Mouse (Mus musculus) spleen, adult 2 months (tissue): Measurements from ENCODE around the gene Atp6ap1l. TPM values are rescaled to one million over a fixed set of nuclear protein-coding genes. Genes with fewer than 3 reads are reported as not detected.
A peak's percentile ranks its signal among the peaks of the same experiment; 100 is the strongest.

Experiments used
- DNase-seq, 2 experiments: peaks; one replicate each; pipeline versions ENCODE4 v3.0.0 to v3.0.0-alpha.2; 2012 to 2021; ENCODE audit warnings: low spot score in 2 of 2, low read depth in 1 of 2
- H3K27ac ChIP-seq: fragments of 200-500 bp; 2 replicates; pipeline ENCODE4 v1.5.1; 2012; ENCODE audit warnings: low read length, inconsistent platforms; ENCODE audit not compliant: insufficient read depth
- H3K27me3 ChIP-seq: fragments of 200-500 bp; 2 replicates; pipeline ENCODE4 v1.6.1; 2012; ENCODE audit warnings: mild to moderate bottlenecking, moderate library complexity, low read length, inconsistent platforms; ENCODE audit not compliant: control insufficient read depth, insufficient read depth
- H3K36me3 ChIP-seq: fragments of 200-500 bp; 2 replicates; pipeline ENCODE4 v1.6.1; 2012; ENCODE audit warnings: mild to moderate bottlenecking, low read length, inconsistent platforms; ENCODE audit not compliant: control insufficient read depth, insufficient read depth
- H3K4me1 ChIP-seq: fragments of 200-500 bp; 2 replicates; pipeline ENCODE4 v1.6.1; 2011; ENCODE audit warnings: inconsistent platforms; ENCODE audit not compliant: control insufficient read depth, insufficient read depth, insufficient read length
- H3K4me3 ChIP-seq: fragments of 200-500 bp; 2 replicates; pipeline ENCODE4 v1.5.1; 2011; ENCODE audit warnings: mild to moderate bottlenecking, inconsistent platforms; ENCODE audit not compliant: insufficient read depth, insufficient read length; ENCODE audit errors: extremely low read depth
- CTCF ChIP-seq: fragments of 200-500 bp; IDR thresholded peaks from 2 replicates; pipeline ENCODE4 v1.5.1; 2011; ENCODE audit warnings: mild to moderate bottlenecking, inconsistent platforms; ENCODE audit not compliant: insufficient read depth, insufficient read length, insufficient replicate concordance; ENCODE audit errors: extremely low read depth
- POLR2A ChIP-seq: fragments of 200-500 bp; IDR thresholded peaks from 2 replicates; pipeline ENCODE4 v1.6.1; 2011; ENCODE audit warnings: low read depth, low read length, inconsistent platforms
- WGBS: fragments of 180-500 bp; shearing (Covaris S2); methylation state at CpG from one replicate; pipeline ENCODE4 v1.1.7; 2018; 5-methylcytosine and 5-hydroxymethylcytosine counted together
- polyA plus RNA-seq: library from polyadenylated mRNA; depleted of rRNA; stranded (reverse); fragments of >200 nt; gene quantifications from 2 replicates; pipeline ENCODE4 v1.2.3, GENCODE M21; 2012

The Atp6ap1l gene
- polyA plus RNA-seq, 1 experiment, result not detected

DNA sequence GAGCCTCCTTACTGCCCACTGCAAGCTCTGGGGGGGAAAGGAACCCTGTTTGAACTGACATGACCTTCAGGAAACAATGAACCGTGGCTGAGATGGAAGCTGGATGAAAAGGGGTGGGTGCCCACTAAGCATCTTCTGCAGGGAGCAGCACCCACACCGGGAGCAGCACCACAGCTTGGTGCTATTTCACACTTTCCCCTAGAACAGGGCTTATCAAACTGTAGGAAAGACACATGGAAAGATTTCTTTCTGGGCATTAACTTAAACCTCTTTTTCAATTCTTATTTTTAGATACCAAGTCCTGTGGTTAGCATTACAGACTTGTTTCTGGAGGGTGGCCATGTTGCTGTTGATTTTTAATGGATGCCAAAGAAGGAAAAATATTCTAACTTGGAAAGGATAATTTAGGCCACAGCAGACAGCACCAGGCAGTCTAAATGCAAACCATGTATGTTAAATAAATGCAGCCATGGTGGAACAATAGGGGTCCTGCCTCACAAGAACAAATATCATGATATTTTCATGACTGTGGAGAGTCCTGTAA is 44.2 kb downstream of the Atp6ap1l start:
- no peak overlapping the region for H3K4me3 ChIP-seq
- 57% methylated on average over 2 of the region's 2 CpGs for WGBS
- H3K4me1 ChIP-seq, result no peaks in the 10 kb centered on the region
- no peak for DNase-seq
- H3K27me3 ChIP-seq, result no peaks in the 10 kb centered on the region
- H3K36me3 ChIP-seq, result no peaks in the 10 kb centered on the region
- TF ChIP-seq POLR2A (no peak), CTCF (no peak)
- no peak overlapping the region for H3K27ac ChIP-seq

DNA sequence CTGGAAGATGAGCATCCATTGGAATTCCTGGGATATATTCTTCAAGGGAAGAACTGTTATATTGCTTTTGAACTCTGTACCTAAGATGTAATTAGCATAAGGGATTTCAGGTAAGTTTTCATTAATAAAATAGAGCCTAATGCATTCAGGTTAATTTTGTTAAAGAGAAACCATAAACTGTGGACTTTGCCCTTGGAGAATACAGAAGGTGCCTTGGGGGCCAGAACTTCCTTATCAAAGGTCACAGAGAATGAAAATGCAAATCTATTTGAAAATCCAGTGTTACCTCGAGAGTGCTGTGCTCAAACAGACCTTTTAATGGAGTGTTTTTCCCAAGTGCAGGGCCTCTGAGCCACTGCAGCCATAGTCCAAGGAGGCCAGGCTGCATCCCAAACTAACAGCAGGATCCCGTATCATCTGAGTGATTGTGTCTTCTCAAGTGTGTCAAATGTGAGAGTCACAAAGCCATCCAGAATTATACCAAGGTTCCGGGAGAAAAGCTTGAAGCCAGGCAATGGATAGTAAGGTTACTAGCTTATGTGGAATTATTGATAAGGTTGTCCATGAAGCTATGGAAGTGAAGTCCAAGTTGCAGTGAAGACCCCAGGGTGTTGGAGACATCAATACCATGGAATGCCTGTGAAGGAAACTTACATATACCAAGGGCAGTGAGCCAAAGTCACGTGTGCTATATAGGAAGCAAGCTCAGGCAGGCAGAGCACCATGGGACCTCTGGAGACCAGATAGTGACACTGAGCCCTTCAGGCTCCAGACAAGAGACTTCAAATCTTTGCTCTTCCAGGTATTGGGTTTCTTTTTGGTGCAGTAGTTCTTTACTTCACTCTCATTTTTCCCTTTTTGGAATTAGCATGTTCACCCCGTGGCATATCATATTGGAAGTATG is 52.2 kb downstream of the Atp6ap1l start:
- no peaks in the 10 kb centered on the region for H3K36me3 ChIP-seq
- DNase-seq, result no peak
- WGBS, result 76% methylated on average over 5 of the region's 5 CpGs
- no peak overlapping the region for H3K4me3 ChIP-seq
- no peak for TF ChIP-seq CTCF
- no peak for TF ChIP-seq POLR2A
- no peaks in the 10 kb centered on the region for H3K4me1 ChIP-seq
- no peak overlapping the region for H3K27ac ChIP-seq
- H3K27me3 ChIP-seq, result no peaks in the 10 kb centered on the region

- H3K27ac ChIP-seq, result no peak overlapping the region
- no peak for TF ChIP-seq POLR2A
- TF ChIP-seq CTCF, result no peak
- H3K36me3 ChIP-seq, result no peaks in the 10 kb centered on the region
- no peak overlapping the region for H3K4me3 ChIP-seq
- DNase-seq, result no peak
- no peaks in the 10 kb centered on the region for H3K27me3 ChIP-seq
- WGBS, result 88% methylated on average over 4 of the region's 4 CpGs
- no peaks in the 10 kb centered on the region for H3K4me1 ChIP-seq
These were observed 53.4 kb downstream of the Atp6ap1l start for GRCm38 (mm10) chr13:90851795-90852194.

- no peak for DNase-seq
- Histone ChIP-seq H3K27ac (no peak overlapping the region), H3K4me1 (no peaks in the 10 kb centered on the region), H3K36me3 (no peaks in the 10 kb centered on the region), H3K27me3 (no peaks in the 10 kb centered on the region), H3K4me3 (no peak overlapping the region)
- no peak for TF ChIP-seq POLR2A
- TF ChIP-seq CTCF, result no peak
These were observed 61.0 kb downstream of the Atp6ap1l start for GRCm38 (mm10) chr13:90844191-90844590.

GRCm38 (mm10) chr13:90843412-90843811 is 61.7 kb downstream of the Atp6ap1l start:
- no peak overlapping the region for H3K27ac ChIP-seq
- TF ChIP-seq CTCF (no peak), POLR2A (no peak)
- 91% methylated on average over 3 of the region's 3 CpGs for WGBS

DNA sequence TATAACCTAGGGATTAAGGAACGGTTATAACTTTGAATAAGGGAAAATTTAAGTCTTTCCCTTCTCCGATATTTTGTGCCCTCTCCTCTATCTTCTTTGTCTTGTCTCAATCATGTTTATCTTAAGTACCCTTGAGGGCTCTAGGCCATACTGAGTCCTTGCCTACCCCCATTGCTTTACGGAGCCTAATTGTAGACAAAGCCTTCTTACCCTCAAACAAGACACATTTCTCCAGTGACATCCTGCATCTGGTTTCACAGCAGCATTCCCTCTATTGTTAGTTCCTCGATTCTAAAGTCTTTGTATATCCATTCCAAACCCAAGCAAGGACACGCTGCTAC is 64.0 kb downstream of the Atp6ap1l start:
- TF ChIP-seq CTCF (no peak), POLR2A (no peak)
- 48% methylated on average over 5 of the region's 5 CpGs for WGBS
- H3K27ac ChIP-seq, result no peak overlapping the region
- H3K4me3 ChIP-seq, result no peak overlapping the region
- H3K4me1 ChIP-seq, result no peaks in the 10 kb centered on the region
- no peaks in the 10 kb centered on the region for H3K36me3 ChIP-seq
- H3K27me3 ChIP-seq, result no peaks in the 10 kb centered on the region
- DNase-seq, result no peak

More at GRCm38 (mm10) chr13:90843412-90843811, 61.7 kb downstream of the Atp6ap1l start:
- Histone ChIP-seq H3K27me3 (no peaks in the 10 kb centered on the region), H3K36me3 (no peaks in the 10 kb centered on the region), H3K4me3 (no peak overlapping the region), H3K4me1 (no peaks in the 10 kb centered on the region)
- no peak for DNase-seq

DNA sequence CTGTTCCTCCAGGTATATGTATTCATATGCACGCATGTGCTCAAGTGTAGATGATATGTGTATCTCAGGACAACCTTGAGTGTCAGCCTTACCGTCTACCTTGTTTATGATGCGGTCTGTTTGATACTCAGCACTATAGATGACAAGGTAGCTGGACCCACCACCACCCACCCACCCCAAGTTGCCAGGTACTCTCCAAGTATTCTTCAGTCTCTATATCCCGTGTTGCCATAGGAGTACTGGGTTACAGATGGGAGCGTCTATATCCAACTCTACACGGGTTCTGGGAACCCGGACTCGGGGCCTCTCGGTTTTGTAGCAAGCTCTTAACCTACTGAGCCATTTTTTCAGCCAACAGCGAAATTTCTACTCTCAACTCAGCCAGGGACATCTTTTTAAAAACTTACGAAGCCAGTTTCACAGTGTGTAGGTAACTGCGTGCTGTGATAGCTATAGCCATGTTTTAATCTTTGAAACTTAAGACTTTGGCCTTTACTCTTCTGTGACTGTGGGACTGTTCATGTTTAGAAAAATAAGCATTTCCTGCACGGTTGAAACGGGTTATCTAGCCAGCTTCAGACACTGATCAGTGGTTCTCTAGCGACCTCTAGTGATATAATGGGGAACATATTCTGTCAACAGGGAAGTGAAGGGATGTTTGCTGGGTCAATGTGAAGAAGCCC is 64.5 kb downstream of the Atp6ap1l start:
- no peaks in the 10 kb centered on the region for H3K27me3 ChIP-seq
- TF ChIP-seq CTCF (peak; percentile 19; the same call in 1 of the 2 replicates), POLR2A (no peak)
- H3K4me1 ChIP-seq, result no peaks in the 10 kb centered on the region
- WGBS, result 55% methylated on average over 15 of the region's 15 CpGs
- H3K36me3 ChIP-seq, result no peaks in the 10 kb centered on the region
- H3K4me3 ChIP-seq, result no peak overlapping the region
- DNase-seq, result peak in 1 of 2 experiments; percentile 8
- H3K27ac ChIP-seq, result no peak overlapping the region
